Mouse (Mus musculus): ENCODE measurements around the gene Itm2c.

GRCm38 (mm10) chr1:85942318-85942717, 48.2 kb downstream of the Itm2c start:
- no peak for TF ChIP-seq CTCF (IDR thresholded peaks at IDR 0.05; ENCODE audit: low read depth, low read length)
- no peak for TF ChIP-seq POLR2A (IDR thresholded peaks at IDR 0.05; ENCODE audit: insufficient read depth, low read length)
